Mouse (Mus musculus) forebrain, embryonic 12.5 days (tissue): ENCODE data around the gene Senp3. TPM values are rescaled to one million over a fixed set of nuclear protein-coding genes. Genes with fewer than 3 reads are reported as not detected.

Source experiments
- ATAC-seq: fragments of 200-750 bp; cut with Nextera tagmentation; 2 replicates; pipeline ENCODE4 v1.8.0; 2017; ENCODE audit warnings: moderate TSS enrichment; ENCODE audit not compliant: low FRiP score
- H3K27ac ChIP-seq: fragments of 300-500 bp; sonication (generic); 2 replicates; pipeline ENCODE4 v1.5.1; 2016; ENCODE audit warnings: mild to moderate bottlenecking
- H3K27me3 ChIP-seq: fragments of 300-500 bp; sonication (generic); 2 replicates; pipeline ENCODE4 v1.6.1; 2016; ENCODE audit warnings: mild to moderate bottlenecking
- H3K36me3 ChIP-seq: fragments of 300-500 bp; sonication (generic); replicated peaks from 2 replicates; pipeline ENCODE4 v1.6.1; 2016; ENCODE audit warnings: mild to moderate bottlenecking
- H3K4me1 ChIP-seq: fragments of 300-500 bp; sonication (generic); 2 replicates; pipeline ENCODE4 v1.6.1; 2016
- H3K4me2 ChIP-seq: fragments of 300-500 bp; sonication (generic); 2 replicates; pipeline ENCODE4 v1.6.1; 2016; ENCODE audit warnings: mild to moderate bottlenecking, moderate library complexity
- H3K4me3 ChIP-seq: fragments of 300-500 bp; sonication (generic); replicated peaks from 2 replicates; pipeline ENCODE4 v1.5.1; 2016; ENCODE audit warnings: mild to moderate bottlenecking
- H3K9ac ChIP-seq: fragments of 300-500 bp; sonication (generic); 2 replicates; pipeline ENCODE4 v1.6.1; 2016; ENCODE audit warnings: mild to moderate bottlenecking
- H3K9me3 ChIP-seq: fragments of 300-500 bp; sonication (generic); 2 replicates; pipeline ENCODE4 v1.6.1; 2016
- WGBS: fragments of 180-500 bp; shearing (Covaris S2); methylation state at CpG from one replicate; pipeline ENCODE4 v1.1.7; 2016; 5-methylcytosine and 5-hydroxymethylcytosine counted together
- polyA plus RNA-seq: library from polyadenylated mRNA; unstranded; fragments of >200 nt; fragmentation: Nextera tagmentation; extraction: Ambion mirVana; gene quantifications from 2 replicates; pipeline ENCODE4 v1.2.1, GENCODE M21; 2016

The Senp3 gene
- polyA plus RNA-seq, 1 experiment from 2014 or later = 119 TPM

DNA sequence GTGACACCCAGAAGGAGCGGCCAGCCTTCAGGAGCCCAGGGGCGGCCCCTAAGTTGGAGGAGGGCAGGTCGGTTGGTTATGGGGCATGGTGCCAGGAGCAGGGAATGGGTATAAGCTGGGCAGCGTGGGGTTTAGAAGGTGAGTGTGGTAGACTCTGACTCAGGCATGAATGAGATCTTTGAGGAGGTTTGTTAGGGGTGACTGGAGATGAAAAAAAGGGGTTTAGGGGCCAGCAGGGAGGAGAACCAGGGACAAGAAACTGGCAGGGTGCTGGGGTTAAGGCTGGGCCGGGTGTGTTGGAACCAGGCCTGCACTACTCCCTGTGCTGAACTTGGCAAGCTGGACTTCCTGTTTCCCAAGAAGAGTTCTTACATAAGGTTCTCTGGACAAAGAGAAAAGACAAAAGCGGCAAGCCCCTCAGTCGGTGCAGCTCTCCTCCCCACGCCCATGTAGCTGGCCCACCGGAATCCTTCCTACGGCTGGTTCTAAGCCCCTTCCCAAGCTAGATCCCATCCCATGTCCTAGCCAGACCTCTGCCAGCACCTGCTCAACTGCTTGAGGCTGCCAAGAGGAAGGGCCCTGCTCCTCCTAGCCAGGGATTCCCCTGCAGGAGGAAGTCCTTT, 3.8 kb upstream of the Senp3 start, which contains the start of gene Tnfsf13:
Gene Tnfsf13, minus strand, starts transcription at position 259 of the 623 bp plus-strand sequence.
- 60% methylated on average over 10 of the region's 10 CpGs for WGBS
- no peak within 1 kb of the TSS for H3K4me3 ChIP-seq
- H3K9ac ChIP-seq = peak within 1 kb of the TSS; percentile 25; the same call in 1 of the 2 replicates
- no peaks in the 10 kb centered on the region for H3K9me3 ChIP-seq
- H3K4me1 ChIP-seq = peaks cover 23% of the 10 kb centered on the region
- H3K4me2 ChIP-seq = no peak within 1 kb of the TSS
- no peak within 1 kb of the TSS for H3K27ac ChIP-seq
- no peaks in the 10 kb centered on the region for H3K36me3 ChIP-seq
- peaks cover 17% of the 10 kb centered on the region; the same call in 1 of the 2 replicates for H3K27me3 ChIP-seq
- no peak for ATAC-seq

DNA sequence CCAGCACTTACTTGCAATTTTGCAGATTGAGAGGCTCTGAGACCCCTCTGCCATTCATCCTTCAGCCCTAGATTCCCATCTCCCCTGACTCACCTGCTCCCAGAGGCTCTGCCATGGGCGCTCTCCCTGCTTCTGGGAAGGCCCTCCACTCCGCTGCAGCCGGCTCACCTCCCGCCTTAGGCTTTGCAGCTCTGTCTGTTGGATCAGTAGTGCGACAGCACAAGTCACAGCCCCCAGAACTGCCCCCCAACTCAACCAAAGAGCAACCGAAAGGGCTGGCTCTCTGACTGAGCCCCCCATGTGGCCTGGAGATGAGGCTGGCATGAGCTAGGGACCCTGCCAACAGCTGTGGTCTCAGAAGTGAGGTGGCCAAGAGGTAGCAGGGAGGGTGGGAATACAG, 3.1 kb upstream of the Senp3 start:
- no peak overlapping the region for H3K4me3 ChIP-seq
- H3K4me2 ChIP-seq = no peak overlapping the region
- H3K9me3 ChIP-seq = no peaks in the 10 kb centered on the region
- WGBS = 87% methylated on average over 6 of the region's 6 CpGs
- H3K36me3 ChIP-seq = peaks cover 6% of the 10 kb centered on the region
- H3K4me1 ChIP-seq = peaks cover 30% of the 10 kb centered on the region
- H3K9ac ChIP-seq = peak overlapping the region; percentile 2; the same call in 1 of the 2 replicates
- H3K27ac ChIP-seq = no peak overlapping the region
- ATAC-seq = no peak
- peaks cover 17% of the 10 kb centered on the region; the same call in 1 of the 2 replicates for H3K27me3 ChIP-seq

DNA sequence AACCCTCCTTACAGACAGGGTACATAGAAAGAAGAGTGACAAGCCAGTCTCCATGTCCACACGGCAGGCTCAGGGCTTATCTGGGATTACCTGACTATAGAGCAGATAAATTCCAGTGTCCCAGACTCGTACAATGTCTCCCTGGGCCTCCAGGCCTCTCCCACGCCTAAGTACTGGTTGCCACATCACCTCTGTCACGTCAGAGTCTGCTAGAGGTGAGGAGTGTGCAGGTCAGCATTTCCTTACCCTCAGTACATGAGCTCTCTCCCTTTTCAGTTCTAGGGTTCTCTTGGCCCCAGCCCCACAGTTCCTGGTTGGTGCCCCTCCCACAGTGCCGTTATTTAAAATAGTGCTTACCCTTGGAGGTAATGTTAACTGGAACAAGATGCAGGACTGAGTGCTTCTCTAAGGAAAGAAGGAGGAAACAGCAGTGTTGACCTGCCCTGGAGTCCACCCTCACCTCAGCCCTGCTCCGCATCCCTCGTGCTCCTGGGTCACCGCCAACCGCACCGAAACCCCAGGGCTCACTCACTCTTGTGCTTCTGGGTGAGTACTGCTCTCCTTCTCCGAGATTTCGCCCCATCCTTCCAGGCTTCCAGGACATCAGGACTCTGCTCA, 2.4 kb upstream of the Senp3 start:
- 0 out of 2 replicates have a peak overlapping the region, but pooled peaks have one; percentile 12 for H3K9ac ChIP-seq
- no peak for ATAC-seq
- no peaks in the 10 kb centered on the region for H3K9me3 ChIP-seq
- H3K36me3 ChIP-seq = peaks cover 12% of the 10 kb centered on the region
- 82% methylated on average over 12 of the region's 12 CpGs for WGBS
- peaks cover 35% of the 10 kb centered on the region for H3K4me1 ChIP-seq
- no peak overlapping the region for H3K4me3 ChIP-seq
- no peak overlapping the region for H3K4me2 ChIP-seq
- H3K27me3 ChIP-seq = peaks cover 17% of the 10 kb centered on the region; the same call in 1 of the 2 replicates
- H3K27ac ChIP-seq = no peak overlapping the region

DNA sequence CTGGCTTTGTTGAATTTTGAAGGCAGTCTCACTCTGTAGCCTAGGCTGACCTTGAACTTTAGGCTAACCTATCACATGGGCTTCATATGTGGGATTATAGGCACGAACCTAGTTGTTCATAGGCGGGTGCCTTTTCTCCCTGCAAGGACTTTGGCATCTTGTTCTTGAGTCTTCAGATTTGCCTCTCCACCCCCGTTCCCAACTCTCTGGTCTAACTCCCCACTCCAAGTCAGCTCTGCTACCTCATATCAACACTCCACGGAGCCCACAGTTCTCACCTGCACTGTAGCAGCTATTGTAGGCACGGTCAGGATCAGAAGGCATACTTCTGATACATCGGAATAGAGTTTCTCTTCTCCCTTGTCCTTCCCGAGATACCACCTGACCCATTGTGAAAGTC, 1.7 kb upstream of the Senp3 start:
- Histone ChIP-seq H3K9me3 (no peaks in the 10 kb centered on the region), H3K27ac (no peak overlapping the region), H3K9ac (no peak overlapping the region), H3K4me1 (peaks cover 36% of the 10 kb centered on the region), H3K4me3 (no peak overlapping the region), H3K27me3 (peaks cover 17% of the 10 kb centered on the region; the same call in 1 of the 2 replicates), H3K4me2 (no peak overlapping the region), H3K36me3 (peaks cover 18% of the 10 kb centered on the region)
- no peak for ATAC-seq
- WGBS = 87% methylated on average over 7 of the region's 7 CpGs

DNA sequence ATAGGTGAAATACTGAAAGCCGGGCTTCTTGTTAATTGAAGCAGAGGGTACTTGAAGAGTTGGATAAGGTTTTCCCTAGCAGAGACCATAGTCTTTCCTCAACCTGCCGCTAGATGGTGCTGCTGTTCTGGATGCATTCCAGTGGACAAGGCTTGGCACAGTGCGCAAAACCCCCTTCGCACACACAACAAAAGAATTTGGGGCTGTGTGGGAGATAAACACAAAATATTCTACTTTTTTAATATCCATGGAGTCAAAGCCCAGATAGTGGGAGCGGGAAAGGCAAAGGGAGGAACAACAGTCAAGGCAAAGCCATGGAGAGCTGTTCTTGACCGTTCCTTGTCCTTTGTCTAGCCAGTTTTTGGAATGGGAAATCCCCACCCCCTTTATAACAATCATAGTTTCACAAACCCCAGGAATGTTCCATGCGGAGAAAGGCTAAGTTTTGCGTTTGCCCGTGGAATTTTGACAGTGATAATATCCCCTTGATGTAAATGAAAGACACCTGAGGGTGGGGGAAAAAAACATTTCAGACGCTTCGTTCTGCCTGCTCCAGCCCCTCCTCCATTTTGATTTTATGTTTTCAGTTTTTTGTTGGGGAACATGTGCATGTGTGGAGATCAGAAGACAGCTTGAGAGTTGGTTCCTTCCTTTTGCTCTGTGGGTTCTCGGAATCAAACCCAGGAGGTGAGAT, 1.1 kb upstream of the Senp3 start:
- ATAC-seq = peak; percentile 64
- peak overlapping the region; percentile 88 for H3K4me2 ChIP-seq

DNA sequence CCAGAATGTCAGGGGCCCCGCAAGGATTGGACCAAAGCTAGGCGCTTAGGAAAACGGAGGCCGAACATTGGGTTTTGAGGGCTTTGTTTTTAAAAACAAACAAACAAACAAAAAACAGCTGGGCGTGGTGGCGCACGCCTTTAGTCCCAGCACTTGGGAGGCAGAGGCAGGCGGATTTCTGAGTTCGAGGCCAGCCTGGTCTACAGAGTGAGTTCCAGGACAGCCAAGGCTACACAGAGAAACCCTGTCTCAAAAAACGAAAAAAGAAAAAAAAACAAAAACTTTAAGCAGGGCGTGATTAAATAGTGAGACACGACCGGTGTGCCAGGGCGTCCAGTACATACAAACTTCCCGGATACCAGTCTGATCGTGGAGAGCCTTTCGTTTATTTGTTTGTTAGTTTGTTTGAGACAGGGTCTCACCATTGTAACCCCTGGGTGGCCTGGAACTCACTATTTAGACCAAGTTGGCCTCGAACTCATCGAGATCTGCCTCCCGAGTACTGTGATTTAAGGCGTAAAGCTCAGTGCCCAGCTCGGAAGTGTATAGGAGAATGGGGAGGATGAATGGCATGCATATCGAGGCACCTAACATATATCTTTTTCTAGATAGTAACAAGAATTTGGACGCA, 440 bp upstream of the Senp3 start:
- peaks cover 17% of the 10 kb centered on the region; the same call in 1 of the 2 replicates for H3K27me3 ChIP-seq
- peak overlapping the region; percentile 95 for H3K27ac ChIP-seq
- ATAC-seq = peak; percentile 42
- H3K9me3 ChIP-seq = no peaks in the 10 kb centered on the region
- peaks cover 36% of the 10 kb centered on the region for H3K4me1 ChIP-seq
- H3K4me3 ChIP-seq = peak overlapping the region; percentile 83
- peak overlapping the region; percentile 75 for H3K9ac ChIP-seq
- peaks cover 31% of the 10 kb centered on the region for H3K36me3 ChIP-seq
- peak overlapping the region; percentile 88 for H3K4me2 ChIP-seq
- WGBS = 26% methylated on average over 24 of the region's 24 CpGs

More for the DNA sequence above, 1.1 kb upstream of the Senp3 start:
- no peaks in the 10 kb centered on the region for H3K9me3 ChIP-seq
- 27% methylated on average over 12 of the region's 12 CpGs for WGBS
- peaks cover 24% of the 10 kb centered on the region for H3K36me3 ChIP-seq
- H3K27me3 ChIP-seq = peaks cover 17% of the 10 kb centered on the region; the same call in 1 of the 2 replicates
- H3K9ac ChIP-seq = 0 out of 2 replicates have a peak overlapping the region, but pooled peaks have one; percentile 75
- peak overlapping the region; percentile 83 for H3K4me3 ChIP-seq
- peak overlapping the region; percentile 95; the same call in 1 of the 2 replicates for H3K27ac ChIP-seq
- H3K4me1 ChIP-seq = peaks cover 36% of the 10 kb centered on the region

DNA sequence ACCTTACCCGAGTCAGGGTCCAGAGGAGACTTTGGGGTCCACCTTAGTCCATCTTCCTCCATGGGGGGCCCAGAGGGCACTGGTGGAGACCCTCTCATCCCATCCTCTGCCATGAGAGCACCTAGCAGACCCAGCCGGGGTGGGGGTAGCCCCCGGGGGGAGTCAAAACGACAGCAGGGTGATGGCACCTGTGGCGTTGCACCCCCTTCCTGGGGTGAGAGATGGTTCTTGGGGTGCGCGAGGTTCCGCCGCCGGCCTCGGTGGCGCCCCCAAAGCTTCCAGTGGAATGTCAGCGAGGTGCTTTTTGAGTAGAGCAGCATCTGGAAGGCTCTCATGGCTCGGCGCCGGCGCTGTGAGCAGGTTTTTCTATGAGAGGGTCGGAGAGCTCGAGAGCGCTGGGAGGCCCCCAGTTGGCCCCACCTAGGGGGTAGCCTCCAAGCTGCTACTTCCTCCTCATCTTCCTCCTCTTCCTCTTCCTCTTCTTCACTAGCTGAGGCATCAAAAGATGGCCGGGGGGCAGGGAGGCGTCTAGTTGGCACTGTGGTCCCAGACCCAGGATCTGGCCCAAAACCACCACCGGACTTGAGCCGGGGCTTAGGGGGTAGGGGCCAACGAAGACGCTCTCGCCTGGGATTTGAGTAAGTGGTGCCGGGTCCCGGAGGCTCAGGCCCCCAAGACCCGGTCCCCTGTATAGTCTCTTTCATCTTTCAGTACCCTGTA, 1.6 kb downstream of the Senp3 start:
- H3K4me1 ChIP-seq = peaks cover 33% of the 10 kb centered on the region
- peak overlapping the region; percentile 75; the same call in 1 of the 2 replicates for H3K9ac ChIP-seq
- peaks cover 11% of the 10 kb centered on the region; the same call in 1 of the 2 replicates for H3K27me3 ChIP-seq
- peak overlapping the region; percentile 83 for H3K4me3 ChIP-seq
- no peak for ATAC-seq
- peaks cover 50% of the 10 kb centered on the region for H3K36me3 ChIP-seq
- no peaks in the 10 kb centered on the region for H3K9me3 ChIP-seq
- H3K4me2 ChIP-seq = peak overlapping the region; percentile 88
- no peak overlapping the region for H3K27ac ChIP-seq
- WGBS = 93% methylated on average over 30 of the region's 30 CpGs

DNA sequence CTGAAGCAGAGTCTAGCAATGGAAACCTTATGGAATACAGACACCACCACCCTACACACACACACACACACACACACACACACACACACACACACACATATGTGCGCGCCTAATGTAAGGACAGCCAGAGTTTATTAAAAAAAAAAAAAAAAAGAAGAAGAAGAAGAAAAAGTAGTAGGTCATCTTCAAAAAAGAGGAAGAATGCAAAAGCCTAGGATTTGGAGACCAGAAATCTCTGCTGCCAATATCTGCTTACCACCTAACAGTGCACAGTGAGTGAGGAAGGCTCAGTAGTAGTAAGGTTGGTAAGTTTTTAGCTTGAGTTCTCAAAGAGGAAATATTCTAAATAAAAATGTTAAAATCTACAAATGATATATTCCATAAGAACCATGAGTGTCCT, 2.7 kb downstream of the Senp3 start:
- Histone ChIP-seq H3K36me3 (peaks cover 61% of the 10 kb centered on the region), H3K27ac (no peak overlapping the region), H3K4me2 (no peak overlapping the region), H3K4me3 (no peak overlapping the region), H3K9me3 (no peaks in the 10 kb centered on the region), H3K9ac (no peak overlapping the region), H3K27me3 (0 out of 2 replicates have a peak, but pooled peaks cover 2% of the 10 kb centered on the region), H3K4me1 (peaks cover 33% of the 10 kb centered on the region)
- no peak for ATAC-seq
- WGBS = no CpG with 5 or more reads among the region's 2 CpGs

DNA sequence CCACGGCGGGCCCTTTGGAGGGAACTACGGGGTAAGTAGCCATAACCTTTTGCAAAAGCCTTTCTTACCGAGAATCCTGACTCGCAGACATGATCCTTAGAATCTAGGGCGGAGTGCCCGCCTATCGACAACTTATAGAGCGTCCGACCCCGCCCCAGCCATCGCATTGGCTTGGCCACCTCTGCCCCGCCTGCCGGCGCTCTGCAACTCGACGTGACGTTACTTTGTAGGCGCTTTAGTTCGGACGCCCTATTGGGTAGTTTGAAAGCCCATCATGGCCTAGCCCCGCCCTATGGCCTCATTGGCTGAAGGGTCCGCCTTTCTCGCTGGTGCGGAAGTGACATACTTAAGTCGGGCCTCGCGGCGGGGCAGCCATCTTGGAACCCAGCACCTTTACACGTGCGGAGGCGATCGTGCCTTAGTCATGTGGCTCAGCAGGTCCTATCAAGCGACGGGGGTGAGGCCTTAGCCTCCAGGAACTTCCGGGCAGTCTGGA, 9.6 kb downstream of the Senp3 start, which contains the start of gene Eif4a1:
Gene Eif4a1, minus strand, starts transcription at position 213 of the 496 bp plus-strand sequence.
- WGBS = 0% methylated on average over 36 of the region's 36 CpGs
- H3K4me1 ChIP-seq = peaks cover 30% of the 10 kb centered on the region
- peak; percentile 97 for ATAC-seq
- peak within 1 kb of the TSS; percentile 98 for H3K27ac ChIP-seq
- H3K9ac ChIP-seq = peak within 1 kb of the TSS; percentile 99
- no peaks in the 10 kb centered on the region for H3K27me3 ChIP-seq
- peaks cover 77% of the 10 kb centered on the region for H3K36me3 ChIP-seq
- peak within 1 kb of the TSS; percentile 95 for H3K4me2 ChIP-seq
- no peaks in the 10 kb centered on the region for H3K9me3 ChIP-seq
- H3K4me3 ChIP-seq = peak within 1 kb of the TSS; percentile 99

DNA sequence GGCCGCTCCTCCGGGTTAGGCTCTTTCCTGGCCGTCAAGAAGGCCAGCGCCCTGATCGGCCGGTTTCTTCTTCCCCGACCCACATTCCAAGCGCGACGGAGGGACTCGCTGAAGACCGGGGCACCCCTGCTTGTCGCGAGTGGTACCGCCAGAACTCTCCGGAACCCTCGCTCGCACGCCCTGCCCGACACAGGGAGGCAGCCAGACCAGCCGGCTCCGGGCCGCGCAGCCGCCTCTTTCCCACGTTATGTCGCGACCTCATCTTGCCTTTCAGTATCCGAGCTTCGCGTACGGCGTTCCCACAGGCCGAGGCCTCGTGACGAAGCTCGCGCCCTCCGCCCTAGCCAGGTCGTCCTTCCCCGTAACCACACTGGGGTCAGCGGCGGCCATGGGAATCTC, 10.2 kb downstream of the Senp3 start:
- H3K9ac ChIP-seq = peak overlapping the region; percentile 99
- H3K27me3 ChIP-seq = no peaks in the 10 kb centered on the region
- H3K4me3 ChIP-seq = peak overlapping the region; percentile 99
- peak overlapping the region; percentile 95 for H3K4me2 ChIP-seq
- peak; percentile 15 for ATAC-seq
- H3K9me3 ChIP-seq = no peaks in the 10 kb centered on the region
- peak overlapping the region; percentile 98 for H3K27ac ChIP-seq
- H3K36me3 ChIP-seq = peaks cover 76% of the 10 kb centered on the region
- H3K4me1 ChIP-seq = peaks cover 30% of the 10 kb centered on the region
- 0% methylated on average over 43 of the region's 43 CpGs for WGBS
